Mouse (Mus musculus): ENCODE results near the gene Podnl1. TPM values are rescaled to one million over a fixed set of nuclear protein-coding genes. Genes with fewer than 3 reads are reported as not detected.

Podnl1 gene
- total RNA-seq, 2 experiments from 2014 or later: 0.62 to 0.65 TPM

Other genes with a start within 250 kb of the Podnl1 start
- 2.4 and 3.6 TPM in 2 replicates for gene Adgrl1, start 225.9 kb upstream of the Podnl1 start, total RNA-seq (2015)
- gene Adgrl1, start 225.9 kb upstream of the Podnl1 start, total RNA-seq (2017): 1.7 TPM in 2 replicates
- gene Gm10644, start 170.8 kb upstream of the Podnl1 start, total RNA-seq (2015): 0.09 and 0.31 TPM in 2 replicates
- gene Gm10644, start 170.8 kb upstream of the Podnl1 start, total RNA-seq (2017): 0.40 and 0.94 TPM in 2 replicates
- 87.3 and 95.0 TPM in 2 replicates for gene Asf1b, start 170.5 kb upstream of the Podnl1 start, total RNA-seq (2015)
- 68.5 and 71.1 TPM in 2 replicates for gene Asf1b, start 170.5 kb upstream of the Podnl1 start, total RNA-seq (2017)
- gene Prkaca, start 153.0 kb upstream of the Podnl1 start, total RNA-seq (2015): 19.6 and 21.6 TPM in 2 replicates
- 17.7 and 17.9 TPM in 2 replicates for gene Prkaca, start 153.0 kb upstream of the Podnl1 start, total RNA-seq (2017)
- 63.0 and 69.1 TPM in 2 replicates for gene Samd1, start 128.3 kb upstream of the Podnl1 start, total RNA-seq (2015)
- 46.6 and 48.4 TPM in 2 replicates for gene Samd1, start 128.3 kb upstream of the Podnl1 start, total RNA-seq (2017)
- 0.16 TPM in 1 of 2 replicates, not detected in the other for gene 1700067K01Rik, start 124.5 kb upstream of the Podnl1 start, total RNA-seq (2015)
- gene 1700067K01Rik, start 124.5 kb upstream of the Podnl1 start, total RNA-seq (2017): 0.41 TPM in 1 of 2 replicates, not detected in the other
- not detected in 2 replicates for gene 2210011C24Rik, start 113.8 kb upstream of the Podnl1 start, total RNA-seq (2015)
- gene 2210011C24Rik, start 113.8 kb upstream of the Podnl1 start, total RNA-seq (2017): not detected in 2 replicates
- not detected in 2 replicates for gene Palm3, start 104.5 kb upstream of the Podnl1 start, total RNA-seq (2015)
- gene Palm3, start 104.5 kb upstream of the Podnl1 start, total RNA-seq (2017): not detected in 2 replicates
- 1.5 and 2.2 TPM in 2 replicates for gene Il27ra, start 83.4 kb upstream of the Podnl1 start, total RNA-seq (2015)
- 0.12 and 0.73 TPM in 2 replicates for gene Il27ra, start 83.4 kb upstream of the Podnl1 start, total RNA-seq (2017)
- gene Rln3, start 81.0 kb upstream of the Podnl1 start, total RNA-seq (2015): not detected in 2 replicates
- gene Rln3, start 81.0 kb upstream of the Podnl1 start, total RNA-seq (2017): not detected in 2 replicates
- gene Gm10643, start 60.9 kb upstream of the Podnl1 start, total RNA-seq (2015): 1.0 and 1.4 TPM in 2 replicates
- 1.7 and 2.4 TPM in 2 replicates for gene Gm10643, start 60.9 kb upstream of the Podnl1 start, total RNA-seq (2017)
- gene Rfx1, start 59.2 kb upstream of the Podnl1 start, total RNA-seq (2015): 9.9 and 10.6 TPM in 2 replicates
- 4.2 and 5.3 TPM in 2 replicates for gene Rfx1, start 59.2 kb upstream of the Podnl1 start, total RNA-seq (2017)
- 11.3 and 13.6 TPM in 2 replicates for gene Dcaf15, start 21.2 kb upstream of the Podnl1 start, total RNA-seq (2015)
- gene Dcaf15, start 21.2 kb upstream of the Podnl1 start, total RNA-seq (2017): 14.8 and 16.4 TPM in 2 replicates
- gene Cc2d1a, start 21.9 kb downstream of the Podnl1 start, total RNA-seq (2015): 9.0 and 12.9 TPM in 2 replicates
- gene Cc2d1a, start 21.9 kb downstream of the Podnl1 start, total RNA-seq (2017): 5.8 and 9.8 TPM in 2 replicates
- 0.07 and 0.09 TPM in 2 replicates for gene 4930432K21Rik, start 22.0 kb downstream of the Podnl1 start, total RNA-seq (2015)
- 0.37 and 1.8 TPM in 2 replicates for gene 4930432K21Rik, start 22.0 kb downstream of the Podnl1 start, total RNA-seq (2017)
- not detected in 2 replicates for gene Nanos3, start 59.2 kb downstream of the Podnl1 start, total RNA-seq (2015)
- not detected in 2 replicates for gene Nanos3, start 59.2 kb downstream of the Podnl1 start, total RNA-seq (2017)
- 6.2 and 6.5 TPM in 2 replicates for gene Zswim4, start 111.1 kb downstream of the Podnl1 start, total RNA-seq (2015)
- 8.9 and 9.4 TPM in 2 replicates for gene Zswim4, start 111.1 kb downstream of the Podnl1 start, total RNA-seq (2017)
- gene D8Ertd738e, start 123.7 kb downstream of the Podnl1 start, total RNA-seq (2015): 169 and 188 TPM in 2 replicates
- gene D8Ertd738e, start 123.7 kb downstream of the Podnl1 start, total RNA-seq (2017): 99.7 and 113 TPM in 2 replicates
- 11.6 and 13.5 TPM in 2 replicates for gene Mri1, start 131.3 kb downstream of the Podnl1 start, total RNA-seq (2015)
- gene Mri1, start 131.3 kb downstream of the Podnl1 start, total RNA-seq (2017): 4.0 and 4.9 TPM in 2 replicates
- 18.7 and 22.8 TPM in 2 replicates for gene Ccdc130, start 144.4 kb downstream of the Podnl1 start, total RNA-seq (2015)
- gene Ccdc130, start 144.4 kb downstream of the Podnl1 start, total RNA-seq (2017): 17.8 and 22.5 TPM in 2 replicates